Mouse (Mus musculus) 3T3-L1 (cell line): ENCODE results near the gene Thyn1.

Experiments
- DNase-seq: peaks from one replicate; pipeline ENCODE4 v3.0.0-alpha.2; 2015; ENCODE audit warnings: low read depth, low spot score

The Thyn1 gene

GRCm38 (mm10) chr9:26999461-27000395 lies at the start of gene Thyn1, which contains the start of gene Acad8:
Gene Thyn1 (plus strand): TSS chr9:26999710.
Gene Acad8 (minus strand): TSS chr9:26999566.
- DNase-seq, result peak; percentile 99

- DNase-seq, result no peak
Observed at GRCm38 (mm10) chr9:26977754-26978153, 21.8 kb upstream of the Thyn1 start.

DNA sequence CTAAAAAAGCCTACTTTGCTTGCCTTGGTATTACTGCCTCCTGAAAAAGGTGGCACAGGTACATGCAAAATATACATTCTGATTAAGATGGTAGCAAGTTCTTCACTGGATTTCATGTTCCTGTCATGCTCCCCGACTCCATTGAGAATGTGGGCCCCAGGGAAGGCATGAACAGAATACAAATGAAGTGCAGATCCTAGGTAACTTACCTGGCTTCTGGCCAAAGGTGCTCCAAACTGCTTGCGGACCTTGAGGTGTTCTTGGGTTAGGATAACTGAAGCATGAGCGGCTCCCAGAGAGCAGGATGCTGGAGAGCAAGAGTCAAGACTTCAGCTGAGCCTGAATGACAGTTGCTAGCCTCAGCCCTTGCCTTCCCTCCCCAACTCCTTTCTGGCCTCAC lies 20.7 kb upstream of the Thyn1 start:
- no peak for DNase-seq

- DNase-seq, result no peak
Observed at GRCm38 (mm10) chr9:26985090-26985613, 14.4 kb upstream of the Thyn1 start.

DNA sequence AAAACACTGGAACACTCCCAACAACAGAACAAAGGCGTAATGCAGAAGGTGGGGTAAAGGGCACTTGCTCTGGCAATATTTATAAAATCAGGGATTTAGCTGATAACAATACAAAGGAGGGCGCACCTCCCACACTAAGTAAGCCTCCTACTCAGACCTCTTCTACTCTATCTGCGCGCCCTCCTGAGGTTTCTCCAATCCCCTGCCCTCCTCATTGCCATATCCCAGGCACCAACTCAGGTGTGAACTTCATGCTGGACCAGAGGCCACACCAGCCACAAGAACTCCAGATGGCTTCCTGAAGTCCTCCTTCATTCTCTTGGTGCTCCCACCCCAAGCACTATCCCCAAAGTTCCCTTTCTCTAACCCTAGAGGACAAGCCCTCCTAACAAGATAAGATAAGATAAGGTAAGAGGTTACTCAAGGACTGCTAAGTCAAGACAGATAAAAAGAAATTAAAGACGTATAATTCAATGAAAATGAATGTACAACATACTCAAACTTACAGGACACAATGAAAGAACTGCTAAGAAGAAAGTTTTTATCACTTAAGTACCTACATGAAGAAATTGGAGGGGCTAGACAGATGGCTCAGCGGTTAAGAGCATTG lies 13.7 kb upstream of the Thyn1 start:
- no peak for DNase-seq

- DNase-seq, result no peak
Observed at GRCm38 (mm10) chr9:26990181-26990580, 9.3 kb upstream of the Thyn1 start.

DNA sequence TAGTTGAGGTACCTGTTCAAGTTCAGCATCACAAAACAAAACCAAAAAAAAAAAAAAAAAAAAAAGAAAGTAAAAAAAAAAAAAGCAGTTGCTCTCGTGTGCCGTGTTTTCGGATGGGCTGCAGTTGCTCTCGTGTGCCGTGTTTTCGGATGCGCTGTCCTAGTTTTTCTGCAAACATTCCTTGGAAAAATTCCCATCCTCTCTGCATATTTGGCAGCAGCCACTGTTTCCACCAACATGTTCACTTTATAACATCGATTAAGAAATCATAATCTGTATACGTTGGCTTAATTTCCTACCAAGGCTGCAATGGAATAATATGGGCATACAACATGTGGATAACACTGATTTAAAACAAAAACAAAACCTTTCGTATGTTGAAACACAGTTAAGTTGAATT lies 6.4 kb upstream of the Thyn1 start:
- DNase-seq, result no peak

- DNase-seq, result no peak
Observed at GRCm38 (mm10) chr9:26993900-26994299, 5.6 kb upstream of the Thyn1 start.

DNA sequence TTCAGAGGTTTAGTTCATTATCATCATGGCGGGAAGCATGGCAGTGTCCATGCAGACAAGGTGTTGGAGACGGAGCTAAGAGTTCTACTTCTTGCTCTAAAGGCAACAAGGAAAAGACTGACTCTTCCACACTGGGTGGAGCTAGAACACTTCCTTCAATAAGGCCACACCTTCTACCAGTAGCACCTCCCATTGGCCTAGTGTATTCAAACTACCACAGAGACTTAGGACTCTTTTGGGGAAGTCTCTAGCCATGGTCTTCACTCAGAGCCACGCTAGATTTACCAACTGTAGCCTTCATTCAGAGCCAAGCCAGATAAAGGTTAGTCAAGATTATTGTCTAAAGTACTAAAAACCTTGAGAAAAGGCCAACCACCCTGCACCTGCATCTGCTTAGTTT lies 2.4 kb upstream of the Thyn1 start:
- DNase-seq, result peak; percentile 14

DNA sequence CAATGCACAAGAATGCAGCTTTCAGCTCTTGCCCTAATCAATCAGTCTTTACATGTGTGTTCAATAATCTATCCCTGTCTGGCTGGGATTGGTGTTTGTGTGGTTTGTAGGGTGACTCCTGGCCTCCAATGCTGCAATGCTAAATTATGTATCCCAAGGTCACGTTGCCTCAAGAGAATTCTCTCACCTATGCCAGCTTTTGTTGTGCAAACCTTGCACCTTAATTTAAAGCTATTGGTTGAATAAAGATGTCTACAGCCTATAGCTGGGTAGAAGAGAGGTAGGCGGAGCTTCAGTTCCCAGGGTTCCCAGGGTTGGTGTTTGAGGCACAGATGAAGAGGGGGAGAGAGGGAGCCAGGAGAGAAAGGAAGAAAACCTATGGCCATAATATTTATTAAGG lies 2.0 kb upstream of the Thyn1 start:
- DNase-seq, result no peak

- peak; percentile 47 for DNase-seq
Observed at GRCm38 (mm10) chr9:26998669-26999460, 645 bp upstream of the Thyn1 start.

- no peak for DNase-seq
Observed at GRCm38 (mm10) chr9:27005231-27005630, 5.7 kb downstream of the Thyn1 start.

GRCm38 (mm10) chr9:27005933-27006332 lies 6.4 kb downstream of the Thyn1 start:
- no peak for DNase-seq

DNA sequence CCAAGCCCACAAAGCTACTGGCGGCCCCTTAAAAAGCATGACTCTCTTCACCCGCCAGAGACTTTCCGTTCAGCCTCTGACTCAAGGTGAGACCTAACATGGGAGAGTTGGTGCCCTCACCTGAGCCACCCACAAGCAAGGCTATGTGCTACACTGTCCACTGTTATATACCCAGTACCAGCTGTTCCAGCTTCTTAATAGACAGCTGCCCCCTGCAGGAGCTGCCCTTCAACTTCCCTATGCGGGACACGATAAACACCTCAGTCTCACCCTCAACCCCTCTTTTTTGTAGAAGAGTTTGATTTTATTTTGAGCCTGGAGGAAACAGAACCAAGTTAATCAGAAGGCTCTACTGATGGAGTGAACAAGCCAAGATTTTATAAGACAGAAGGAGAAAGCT lies 7.4 kb downstream of the Thyn1 start:
- DNase-seq, result no peak

DNA sequence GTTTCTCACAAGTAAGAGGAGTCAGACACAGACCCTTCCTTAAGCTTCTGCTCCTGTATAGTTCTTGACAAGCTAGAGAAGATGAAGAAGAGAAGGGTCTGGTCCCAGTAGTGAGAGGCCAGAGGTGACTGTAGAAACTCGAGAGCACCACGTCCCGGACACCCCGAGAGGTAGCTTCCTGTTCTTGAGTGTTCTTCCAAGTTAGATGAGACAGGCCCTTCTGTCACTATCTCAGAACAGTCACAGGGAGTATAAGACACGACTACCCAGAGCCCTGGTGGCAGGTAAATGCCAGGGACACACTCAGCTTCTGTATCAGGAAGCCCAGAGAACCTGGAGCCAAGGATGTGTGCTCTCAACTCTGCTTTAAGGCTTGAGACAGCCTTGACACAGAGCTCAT lies 9.7 kb downstream of the Thyn1 start:
- no peak for DNase-seq

DNA sequence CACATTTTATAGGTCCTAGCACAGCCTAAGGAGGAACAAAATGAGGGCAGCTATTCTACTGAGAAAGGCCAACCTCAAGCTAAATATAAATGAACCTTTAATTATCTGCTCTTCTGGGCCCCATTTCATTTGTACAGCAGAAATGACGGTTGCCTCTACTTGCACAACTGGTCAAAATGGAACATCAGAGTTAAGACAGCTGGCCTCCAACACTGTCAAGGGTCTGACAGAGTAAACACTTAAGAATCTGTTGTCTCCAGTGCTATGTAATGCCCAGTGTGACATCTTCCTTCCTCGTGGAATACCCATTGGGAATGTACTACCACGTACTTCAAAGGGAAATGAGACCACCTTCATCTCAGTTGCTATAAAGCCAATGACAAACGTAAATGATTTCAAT lies 12.1 kb downstream of the Thyn1 start:
- no peak for DNase-seq

DNA sequence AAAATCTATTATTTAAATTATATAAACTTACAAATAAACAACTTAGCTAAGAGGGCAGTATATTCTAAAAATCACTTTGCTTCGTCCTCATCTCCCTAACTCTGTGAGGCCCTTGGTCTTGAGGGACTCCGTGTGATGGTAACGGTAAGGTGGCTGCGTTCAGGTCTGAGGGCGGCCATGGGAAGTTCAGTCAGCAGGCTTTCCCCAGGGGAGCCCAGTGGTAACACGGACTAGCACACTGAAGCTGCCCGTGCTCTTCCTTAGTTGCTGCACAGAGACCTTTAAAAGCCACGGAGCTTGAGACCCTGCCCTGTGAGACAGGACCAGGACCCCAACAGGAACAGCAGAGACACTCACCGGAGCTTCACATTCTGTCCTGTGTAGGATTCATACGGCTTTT lies 19.5 kb downstream of the Thyn1 start:
- DNase-seq, result no peak

DNA sequence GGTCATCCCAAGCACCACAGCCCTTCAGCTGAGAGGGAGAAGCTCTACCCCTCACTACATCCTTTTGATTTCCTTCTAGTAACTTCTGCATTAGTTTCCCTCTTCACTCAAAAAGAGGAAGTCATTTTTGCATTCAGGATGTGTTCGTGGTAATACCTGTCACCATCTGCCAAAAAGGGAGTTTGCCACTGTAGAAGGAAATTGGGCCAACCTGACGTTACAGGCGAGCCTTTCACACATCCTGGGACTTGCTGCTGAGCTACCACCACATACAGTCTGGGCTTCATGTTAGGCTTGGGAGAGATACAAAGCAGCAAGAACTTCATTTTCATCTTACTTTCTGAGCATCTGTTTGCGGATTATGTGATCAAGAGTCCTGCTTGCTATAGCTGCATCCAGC lies 24.2 kb downstream of the Thyn1 start:
- DNase-seq, result no peak

- peak; percentile 64 for DNase-seq
Observed at GRCm38 (mm10) chr9:27026708-27027107, 27.2 kb downstream of the Thyn1 start.

DNA sequence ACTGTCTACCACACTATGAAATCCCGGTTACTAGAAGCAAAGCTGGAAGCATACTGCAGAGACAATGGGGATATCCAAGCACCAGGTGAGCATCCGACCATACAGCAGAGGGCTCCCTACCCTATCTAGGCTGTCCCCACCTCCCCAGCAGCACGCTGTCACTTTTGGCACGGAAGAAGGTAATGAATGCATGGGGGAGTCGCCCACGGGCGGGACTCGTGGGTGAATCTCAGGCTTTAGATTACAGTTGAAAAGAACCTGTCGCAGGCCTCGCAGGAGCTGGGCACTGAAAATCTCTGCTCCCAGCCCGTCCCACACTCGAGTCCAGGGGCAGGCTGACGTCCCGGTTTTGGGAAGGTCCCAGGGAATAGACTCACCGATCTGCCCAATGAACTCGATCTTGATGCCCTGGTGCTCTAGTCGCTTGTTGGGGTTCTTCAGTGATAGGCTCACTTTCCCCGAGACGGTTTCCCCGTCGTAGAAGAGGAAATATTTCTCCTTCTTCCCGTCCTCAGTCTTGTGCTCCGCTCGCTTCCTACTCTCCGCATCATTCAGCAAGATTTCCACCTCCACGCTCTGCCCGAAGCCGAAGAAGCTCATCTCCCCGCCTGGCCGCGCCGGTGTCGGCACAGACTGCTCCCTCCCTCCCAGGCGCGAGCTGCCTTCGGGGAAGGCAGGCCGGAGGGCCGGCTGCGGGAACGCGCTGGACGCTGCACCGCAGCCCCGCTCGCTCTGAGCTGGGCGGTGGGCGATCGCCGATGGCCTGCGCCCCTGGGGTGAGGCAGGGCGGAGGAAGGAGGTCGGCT lies 29.7 kb downstream of the Thyn1 start:
- peak; percentile 47 for DNase-seq
